Mouse (Mus musculus) liver, postnatal 0 days (tissue): ENCODE measurements at regions not wholly inside any gene's neighbourhood (a gene's known extent, or its start where the extent isn't known, plus 50 kb on each side); places are given as distances from the start of the nearest gene placed in this dataset.

Experiments used
- CTCF ChIP-seq: sonication (generic); IDR thresholded peaks from 2 replicates; pipeline ENCODE4 v1.5.1; 2016; ENCODE audit warnings: antibody characterized with exemption, low read depth
- EP300 ChIP-seq: IDR thresholded peaks from 2 replicates; pipeline ENCODE4 v1.6.1; 2016; ENCODE audit warnings: antibody characterized with exemption, low read depth, mild to moderate bottlenecking

DNA sequence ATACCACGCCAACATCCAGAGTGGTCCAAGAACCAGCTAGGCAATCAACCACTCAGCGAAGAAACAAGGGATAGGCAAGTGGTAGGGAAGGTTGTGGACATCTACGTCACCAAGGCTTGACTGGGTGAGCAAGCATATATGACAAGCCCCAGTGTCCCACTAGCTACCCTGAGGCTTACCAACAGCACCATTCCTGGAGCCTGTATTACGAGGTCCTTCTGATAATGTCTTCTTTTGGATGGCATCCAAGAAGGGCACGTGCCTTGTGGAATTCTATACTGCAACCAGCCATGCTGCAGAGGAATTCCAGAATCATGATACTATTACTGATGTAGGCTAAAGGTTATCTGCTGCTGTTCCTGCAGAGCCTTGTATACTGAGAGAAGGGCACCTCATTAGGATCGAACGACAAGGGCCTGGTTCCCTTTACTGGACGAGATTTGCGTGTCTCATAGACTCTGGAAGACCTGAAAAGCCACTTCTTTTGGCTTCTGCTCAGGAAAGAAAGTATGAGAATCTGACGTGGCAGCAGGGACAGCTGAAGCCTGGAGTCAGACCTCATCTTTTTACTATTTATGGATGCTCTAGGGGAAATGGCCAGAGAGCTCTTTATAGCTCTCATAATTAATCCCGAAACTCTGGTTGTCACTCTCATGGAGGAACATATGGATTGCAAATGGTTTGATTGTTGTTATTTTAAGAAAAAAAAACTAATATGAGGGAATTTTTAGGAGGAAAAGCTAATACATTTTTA is 101.5 kb upstream of the Rmdn2 start:
- TF ChIP-seq EP300 (no peak), CTCF (no peak)
